Mouse (Mus musculus) small intestine, adult 2 months (tissue): ENCODE data around the gene Zkscan7.

ENCODE experiments used
- CTCF ChIP-seq: fragments of 200-500 bp; IDR thresholded peaks from 2 replicates; pipeline ENCODE4 v1.5.1; 2012; ENCODE audit warnings: low read depth, mild to moderate bottlenecking, control low read depth, inconsistent platforms, low read length, moderate library complexity, mixed read lengths; ENCODE audit not compliant: insufficient replicate concordance, insufficient read length; ENCODE audit errors: extremely low read depth
- POLR2A ChIP-seq: fragments of 200-500 bp; IDR thresholded peaks from 2 replicates; pipeline ENCODE4 v1.6.1; 2012; ENCODE audit warnings: low read depth, mild to moderate bottlenecking, control low read depth, inconsistent platforms, low read length, moderate library complexity

DNA sequence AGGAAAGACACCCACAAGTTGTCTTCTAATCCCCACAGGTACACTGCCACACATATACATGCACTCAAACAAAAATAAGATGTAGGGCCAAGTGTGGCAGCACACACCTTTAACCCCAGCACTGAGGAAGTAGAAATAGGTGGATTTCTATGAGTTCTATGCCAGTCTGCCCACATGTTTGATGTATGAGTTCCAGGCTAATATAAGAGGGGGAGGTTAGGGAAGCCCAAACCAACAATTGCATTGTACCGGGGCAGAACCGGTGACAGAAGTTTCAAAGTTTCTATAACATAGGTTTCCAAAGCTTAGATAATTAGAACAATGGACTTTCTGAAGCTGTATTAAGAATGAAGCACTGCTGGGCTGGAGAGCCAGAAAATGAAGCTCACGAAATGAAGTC lies 20.6 kb upstream of the Zkscan7 start:
- TF ChIP-seq CTCF: no peak
- no peak for TF ChIP-seq POLR2A
